Mouse (Mus musculus): Measurements from ENCODE around the gene Mtln. TPM values are rescaled to one million over a fixed set of nuclear protein-coding genes. Genes with fewer than 3 reads are reported as not detected.

Gene Mtln
- polyA plus RNA-seq (2016; fragmentation: Nextera tagmentation; extraction: Ambion mirVana), result 24.1 and 24.2 TPM in 2 replicates

DNA sequence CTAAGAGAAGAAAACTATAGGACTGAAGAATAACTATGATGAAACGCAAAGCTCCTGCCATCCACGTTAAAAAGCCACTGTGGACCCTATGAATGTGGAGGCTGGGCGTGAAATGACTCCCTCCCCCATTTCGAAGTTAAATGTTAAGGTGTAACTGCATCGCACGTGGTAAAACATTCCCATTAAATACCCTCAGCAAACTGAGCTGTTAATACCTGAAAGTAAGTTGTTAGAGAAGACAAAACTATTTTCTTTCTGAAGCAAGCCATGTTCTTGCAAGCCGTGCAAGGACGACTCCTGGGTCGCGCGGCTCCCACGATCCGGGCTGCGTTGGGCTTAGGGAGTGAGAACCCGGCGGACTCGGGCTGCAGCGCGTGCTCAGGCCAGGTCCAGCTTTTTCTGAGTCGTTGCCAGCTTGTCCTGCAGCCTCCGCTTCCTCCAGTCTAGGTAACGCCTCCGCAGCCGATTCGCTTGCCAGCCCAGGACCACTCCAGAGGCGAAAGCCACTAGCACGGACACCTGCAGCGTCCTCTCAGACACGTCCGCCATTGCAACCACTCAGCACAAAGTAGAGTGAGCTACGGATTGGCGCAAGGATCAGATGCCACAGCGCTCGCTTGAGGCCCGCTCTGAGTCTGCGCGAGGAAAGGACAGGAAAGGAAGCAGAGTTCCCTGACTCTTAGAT lies at the start of gene Mtln:
TSS of gene Mtln (minus strand) at position 570 of the 685 bp plus-strand sequence.
- Histone ChIP-seq H3K9ac (replicated peaks) (peak within 1 kb of the TSS; percentile 77), H3K27ac (peak within 1 kb of the TSS; percentile 89), H3K9me3 (no peaks in the 10 kb centered on the region), H3K36me3 (no peaks in the 10 kb centered on the region), H3K27me3 (no peaks in the 10 kb centered on the region), H3K4me2 (peak within 1 kb of the TSS; percentile 56), H3K4me3 (replicated peaks) (peak within 1 kb of the TSS; percentile 72), H3K4me1 (replicated peaks) (peaks cover 19% of the 10 kb centered on the region)
- 3% methylated on average over 37 of the region's 37 CpGs for WGBS
- ATAC-seq (ENCODE audit: insufficient number of reproducible peaks, insufficient read depth, low FRiP score, low TSS enrichment, low read depth), result peak; percentile 93

DNA sequence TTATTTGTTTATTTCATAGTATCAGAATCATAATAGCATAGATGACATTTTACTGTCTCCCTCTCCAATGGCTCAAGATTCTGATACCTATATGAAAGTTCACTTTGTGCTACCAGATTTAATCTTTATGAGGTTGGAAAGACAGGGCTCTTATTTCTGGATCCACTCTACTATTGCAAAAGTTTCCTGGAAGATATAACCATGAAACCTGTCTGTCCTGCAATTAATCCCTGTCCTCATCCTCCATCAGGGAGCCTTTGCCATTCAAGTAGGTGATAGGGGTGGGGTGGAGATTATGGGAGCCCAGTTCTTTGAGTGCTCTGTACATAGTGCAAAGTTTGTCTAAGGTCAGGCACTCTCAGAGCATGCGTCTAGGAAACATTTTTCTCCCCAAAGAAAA lies 49.1 kb upstream of the Mtln start:
- H3K4me2 ChIP-seq, result no peak overlapping the region
- no peaks in the 10 kb centered on the region for H3K36me3 ChIP-seq
- ATAC-seq (ENCODE audit: insufficient number of reproducible peaks, insufficient read depth, low FRiP score, low TSS enrichment, low read depth), result no peak
- H3K9me3 ChIP-seq, result no peaks in the 10 kb centered on the region
- no peak overlapping the region for H3K27ac ChIP-seq
- no peak overlapping the region for H3K9ac ChIP-seq (replicated peaks)
- 87% methylated on average over 1 of the region's 1 CpGs for WGBS
- no peaks in the 10 kb centered on the region for H3K4me1 ChIP-seq (replicated peaks)
- peaks cover 55% of the 10 kb centered on the region for H3K27me3 ChIP-seq
- H3K4me3 ChIP-seq (replicated peaks), result no peak overlapping the region

GRCm38 (mm10) chr2:127839425-127839824 lies 47.1 kb upstream of the Mtln start:
- 16% methylated on average over 11 of the region's 11 CpGs for WGBS
- no peak overlapping the region for H3K4me3 ChIP-seq (replicated peaks)
- no peak overlapping the region for H3K4me2 ChIP-seq
- H3K4me1 ChIP-seq (replicated peaks), result no peaks in the 10 kb centered on the region
- no peak overlapping the region for H3K9ac ChIP-seq (replicated peaks)
- ATAC-seq (ENCODE audit: insufficient number of reproducible peaks, insufficient read depth, low FRiP score, low TSS enrichment, low read depth), result no peak
- H3K36me3 ChIP-seq, result no peaks in the 10 kb centered on the region
- H3K27ac ChIP-seq, result no peak overlapping the region
- peaks cover 54% of the 10 kb centered on the region for H3K27me3 ChIP-seq
- no peaks in the 10 kb centered on the region for H3K9me3 ChIP-seq

- Histone ChIP-seq H3K4me1 (replicated peaks) (no peaks in the 10 kb centered on the region), H3K9ac (replicated peaks) (no peak within 1 kb of the TSS), H3K4me2 (no peak within 1 kb of the TSS), H3K27ac (no peak within 1 kb of the TSS), H3K36me3 (no peaks in the 10 kb centered on the region), H3K4me3 (replicated peaks) (no peak within 1 kb of the TSS), H3K27me3 (peaks cover 54% of the 10 kb centered on the region), H3K9me3 (no peaks in the 10 kb centered on the region)
- 64% methylated on average over 7 of the region's 7 CpGs for WGBS
- ATAC-seq (ENCODE audit: insufficient number of reproducible peaks, insufficient read depth, low FRiP score, low TSS enrichment, low read depth), result no peak
Measured at GRCm38 (mm10) chr2:127838576-127838975, 46.3 kb upstream of the Mtln start, which contains the start of gene Acoxl. Acoxl (plus strand) TSS chr2:127838876.

GRCm38 (mm10) chr2:127832833-127833190 lies 40.5 kb upstream of the Mtln start:
- peaks cover 10% of the 10 kb centered on the region for H3K4me1 ChIP-seq (replicated peaks)
- H3K36me3 ChIP-seq, result peaks cover 7% of the 10 kb centered on the region; the same call in 1 of the 2 replicates
- no peak for ATAC-seq (ENCODE audit: insufficient number of reproducible peaks, insufficient read depth, low FRiP score, low TSS enrichment, low read depth)
- H3K4me2 ChIP-seq, result no peak overlapping the region
- 22% methylated on average over 2 of the region's 2 CpGs for WGBS
- no peaks in the 10 kb centered on the region for H3K9me3 ChIP-seq
- H3K27me3 ChIP-seq, result peaks cover 12% of the 10 kb centered on the region
- no peak overlapping the region for H3K4me3 ChIP-seq (replicated peaks)
- no peak overlapping the region for H3K27ac ChIP-seq
- no peak overlapping the region for H3K9ac ChIP-seq (replicated peaks)

- Histone ChIP-seq H3K27me3 (peaks cover 7% of the 10 kb centered on the region), H3K4me1 (replicated peaks) (peaks cover 10% of the 10 kb centered on the region), H3K4me3 (replicated peaks) (peak overlapping the region; percentile 78), H3K36me3 (peaks cover 8% of the 10 kb centered on the region; the same call in 1 of the 2 replicates), H3K9ac (replicated peaks) (peak overlapping the region; percentile 27; the same call in 1 of the 2 replicates), H3K4me2 (peak overlapping the region; percentile 76), H3K27ac (0 out of 2 replicates have a peak overlapping the region, but pooled peaks have one; percentile 17), H3K9me3 (no peaks in the 10 kb centered on the region)
- no peak; the same call in 1 of the 2 replicates for ATAC-seq (ENCODE audit: insufficient number of reproducible peaks, insufficient read depth, low FRiP score, low TSS enrichment, low read depth)
- WGBS, result 46% methylated on average over 11 of the region's 11 CpGs
Measured at GRCm38 (mm10) chr2:127832103-127832832, 40.0 kb upstream of the Mtln start.

- Histone ChIP-seq H3K27ac (peak within 1 kb of the TSS; percentile 45; the same call in 1 of the 2 replicates), H3K36me3 (peaks cover 13% of the 10 kb centered on the region; the same call in 1 of the 2 replicates), H3K4me3 (replicated peaks) (peak within 1 kb of the TSS; percentile 78), H3K27me3 (0 out of 2 replicates have a peak, but pooled peaks cover 2% of the 10 kb centered on the region), H3K9me3 (no peaks in the 10 kb centered on the region), H3K4me2 (peak within 1 kb of the TSS; percentile 76), H3K4me1 (replicated peaks) (peaks cover 10% of the 10 kb centered on the region), H3K9ac (replicated peaks) (peak within 1 kb of the TSS; percentile 71)
- peak; percentile 96 for ATAC-seq (ENCODE audit: insufficient number of reproducible peaks, insufficient read depth, low FRiP score, low TSS enrichment, low read depth)
- under 1% methylated on average over 56 of the region's 56 CpGs for WGBS
Measured at GRCm38 (mm10) chr2:127831401-127832102, 39.3 kb upstream of the Mtln start, which contains the start of gene Bub1. Bub1 (minus strand) TSS chr2:127831865.

DNA sequence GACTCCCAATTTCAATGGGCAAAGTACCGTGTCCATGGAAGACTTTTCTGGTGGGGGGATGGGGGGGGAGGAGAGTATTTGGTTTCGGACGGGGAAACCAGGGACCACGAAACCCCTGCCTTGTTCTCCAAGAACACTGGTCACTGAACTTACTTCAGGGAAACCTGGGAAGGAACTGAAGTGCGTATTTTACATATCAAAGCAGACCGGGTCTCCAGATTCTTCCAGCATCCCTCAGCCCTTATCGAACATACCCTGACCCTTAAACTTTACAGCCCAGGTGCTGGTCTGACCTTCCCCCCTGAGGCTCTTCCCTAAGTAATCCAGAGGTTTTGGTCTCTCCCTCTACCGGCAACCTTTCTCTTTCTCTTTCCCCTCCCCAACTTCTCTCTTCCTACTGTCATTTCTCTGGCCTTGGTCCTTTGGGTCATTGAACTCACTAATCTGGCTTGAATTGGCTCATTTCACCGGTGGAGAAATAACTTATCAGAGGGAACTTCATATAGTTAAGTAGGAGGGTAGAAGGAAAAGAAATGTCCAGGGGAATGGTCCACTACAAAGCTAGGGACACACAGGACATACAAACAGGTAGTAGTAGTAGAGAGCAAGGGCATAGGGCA lies 2.5 kb downstream of the Mtln start:
- Histone ChIP-seq H3K27ac (no peak overlapping the region; the same call in 1 of the 2 replicates), H3K9me3 (no peaks in the 10 kb centered on the region), H3K9ac (replicated peaks) (no peak overlapping the region), H3K4me1 (replicated peaks) (peaks cover 19% of the 10 kb centered on the region), H3K4me3 (replicated peaks) (peak overlapping the region; percentile 68), H3K27me3 (no peaks in the 10 kb centered on the region), H3K36me3 (no peaks in the 10 kb centered on the region), H3K4me2 (peak overlapping the region; percentile 67)
- 19% methylated on average over 9 of the region's 9 CpGs for WGBS
- ATAC-seq (ENCODE audit: insufficient number of reproducible peaks, insufficient read depth, low FRiP score, low TSS enrichment, low read depth), result no peak

DNA sequence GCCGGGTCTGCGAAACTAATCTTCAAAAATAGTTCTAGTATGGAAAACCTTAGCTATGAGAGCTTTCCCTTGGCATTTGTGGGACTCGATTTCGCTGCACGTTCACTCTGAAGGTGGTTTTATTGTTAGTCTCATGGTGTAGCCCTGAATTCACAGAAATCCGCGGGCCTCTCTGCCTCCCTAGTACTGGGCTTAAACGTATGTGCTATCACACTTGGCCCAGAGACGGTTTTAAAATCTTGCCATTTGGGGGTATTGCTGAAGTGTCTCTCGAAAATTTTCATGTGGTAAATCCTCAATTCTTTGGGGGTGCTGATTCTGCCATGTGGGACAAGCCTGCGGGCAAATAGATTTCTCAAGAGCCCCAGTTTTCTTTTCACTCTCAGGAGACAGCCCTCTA lies 3.1 kb downstream of the Mtln start:
- Histone ChIP-seq H3K4me3 (replicated peaks) (peak overlapping the region; percentile 68), H3K4me1 (replicated peaks) (peaks cover 19% of the 10 kb centered on the region), H3K36me3 (no peaks in the 10 kb centered on the region), H3K9me3 (no peaks in the 10 kb centered on the region), H3K27me3 (no peaks in the 10 kb centered on the region), H3K27ac (peak overlapping the region; percentile 80), H3K9ac (replicated peaks) (peak overlapping the region; percentile 80), H3K4me2 (peak overlapping the region; percentile 67)
- WGBS, result 7% methylated on average over 11 of the region's 11 CpGs
- ATAC-seq (ENCODE audit: insufficient number of reproducible peaks, insufficient read depth, low FRiP score, low TSS enrichment, low read depth), result no peak

DNA sequence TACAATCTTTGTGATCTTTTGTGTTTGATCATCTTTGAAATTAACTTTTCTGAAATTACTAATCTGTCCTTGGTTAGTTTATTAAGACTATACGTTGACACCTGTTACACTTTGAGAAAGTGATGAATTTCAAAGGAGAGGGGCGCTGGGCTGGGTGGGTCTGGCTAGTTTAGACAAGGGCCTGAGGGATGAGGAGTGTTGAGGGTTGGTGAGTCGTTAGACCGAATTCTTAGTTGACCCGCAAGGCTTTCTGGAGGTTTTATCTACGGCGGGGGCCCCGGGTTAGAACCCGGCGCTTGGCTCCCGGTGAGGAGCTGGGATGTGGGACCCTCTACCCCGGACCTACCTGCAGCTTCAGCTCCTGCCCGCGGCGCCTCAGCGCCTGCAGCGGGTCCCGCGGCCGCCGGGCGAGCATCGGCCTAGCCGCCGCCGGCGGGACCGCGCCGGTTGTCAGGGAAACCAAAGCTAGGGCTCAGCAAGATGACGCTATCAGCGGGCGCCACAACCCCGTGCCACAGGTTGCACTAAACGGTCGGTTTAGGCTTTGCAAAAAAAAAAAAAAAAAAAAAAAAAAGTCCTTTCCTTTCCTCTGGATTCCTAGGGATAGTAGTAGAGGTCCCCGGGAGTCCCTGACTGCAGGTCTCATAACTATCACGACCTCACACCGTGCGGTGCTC lies 3.7 kb downstream of the Mtln start, which contains the start of gene Nphp1:
TSS of gene Nphp1 (minus strand) at position 458 of the 677 bp plus-strand sequence.
- Histone ChIP-seq H3K4me1 (replicated peaks) (peaks cover 19% of the 10 kb centered on the region), H3K4me3 (replicated peaks) (peak within 1 kb of the TSS; percentile 68), H3K4me2 (peak within 1 kb of the TSS; percentile 67), H3K27me3 (no peaks in the 10 kb centered on the region), H3K27ac (peak within 1 kb of the TSS; percentile 80), H3K36me3 (no peaks in the 10 kb centered on the region), H3K9me3 (no peaks in the 10 kb centered on the region), H3K9ac (replicated peaks) (peak within 1 kb of the TSS; percentile 80)
- under 1% methylated on average over 40 of the region's 40 CpGs for WGBS
- ATAC-seq (ENCODE audit: insufficient number of reproducible peaks, insufficient read depth, low FRiP score, low TSS enrichment, low read depth), result peak; percentile 72

All from limb, embryonic 12.5 days (tissue).